Mouse (Mus musculus) liver, adult 10 weeks (tissue): ENCODE data around the gene Gadl1. TPM values are rescaled to one million over a fixed set of nuclear protein-coding genes. Genes with fewer than 3 reads are reported as not detected.

ENCODE experiments used
- polyA plus RNA-seq: library from polyadenylated mRNA; stranded (reverse); fragments of 350-450 nt; fragmentation: Illumina TruSeq; extraction: RNeasy Lipid Tissue Mini Kit (QIAGEN cat#74804); gene quantifications from one replicate; pipeline ENCODE4 v1.2.3, GENCODE M21; 2014; ENCODE audit warnings: low read depth, low replicate concordance

The Gadl1 gene
- not detected for polyA plus RNA-seq

GRCm38 (mm10) chr9:115909155-115909554 is at the start of gene Gadl1:
TSS of gene Gadl1 (plus strand) at chr9:115909455.

